ENCODE assay signal across 9 mouse cellular contexts in the genomic region with DNA sequence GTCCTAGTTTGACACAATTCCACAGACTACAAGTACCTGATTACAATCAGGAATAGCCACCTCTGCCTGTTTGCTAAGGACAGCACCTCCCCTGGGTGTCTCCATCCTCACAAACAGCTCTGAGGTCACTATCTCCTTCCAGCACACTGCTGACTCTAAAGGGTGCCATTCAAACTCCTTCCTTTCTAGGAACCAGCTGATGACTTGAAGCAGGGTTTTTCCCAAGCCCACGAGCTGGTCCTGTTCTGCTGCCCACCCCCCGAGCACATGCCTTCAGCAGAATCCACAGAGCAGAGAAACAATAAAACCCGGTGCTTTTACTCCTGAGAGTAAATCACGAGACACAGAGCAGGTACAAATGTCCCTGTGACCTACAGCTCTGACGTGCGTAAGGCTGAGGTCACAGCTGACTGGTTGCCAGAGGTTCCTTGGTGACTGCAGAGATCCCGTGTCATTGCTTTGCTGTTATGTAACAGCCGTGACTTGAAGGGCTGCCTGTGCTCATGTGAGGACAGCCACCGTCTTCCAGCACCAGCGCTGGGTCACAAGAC.
DNase-seq lines count a peak whose midpoint lies in the region; ATAC-seq and TF ChIP-seq lines count a peak whose summit lies in the region.
"Had no signal": no experiment of that assay in that cellular context is flagged by ENCODE, and none has a peak within 500 bp of the region (broad histone marks: within the 10 kb centered on the region; RNA-seq: fewer than 3 reads in every experiment).

No protein-coding gene starts in this region.

- H3K27me3 ChIP-seq in midbrain, postnatal 0 days (ENCODE audit: insufficient read depth, low read length): no peaks in the 10 kb centered on the region
- H3K27me3 ChIP-seq in midbrain, embryonic 10.5 days (ENCODE audit: low read depth, poor library complexity, severe bottlenecking): no peaks in the 10 kb centered on the region
- 0 out of 2 replicates have a peak, but pooled peaks cover 3% of the 10 kb centered on the region for H3K27me3 ChIP-seq in heart, embryonic 13.5 days (replicated peaks)
- H3K27me3 ChIP-seq: lung, embryonic 15.5 days had no signal

- no peak overlapping the region for H3K9ac ChIP-seq in midbrain, postnatal 0 days (replicated peaks; ENCODE audit: low read length, poor library complexity, severe bottlenecking)
- no peak overlapping the region for H3K9ac ChIP-seq in heart, embryonic 13.5 days
- H3K9ac ChIP-seq: lung, embryonic 15.5 days had no signal

- H3K9me3 ChIP-seq in midbrain, postnatal 0 days (ENCODE audit: low read length): no peaks in the 10 kb centered on the region
- no peaks in the 10 kb centered on the region for H3K9me3 ChIP-seq in midbrain, embryonic 10.5 days (replicated peaks)
- no peaks in the 10 kb centered on the region for H3K9me3 ChIP-seq in heart, embryonic 13.5 days
- H3K9me3 ChIP-seq: lung, embryonic 15.5 days had no signal

- WGBS in midbrain, postnatal 0 days: 61% methylated on average over 10 of the region's 10 CpGs
- WGBS in midbrain, embryonic 10.5 days: 76% methylated on average over 10 of the region's 10 CpGs
- 37% methylated on average over 10 of the region's 10 CpGs for WGBS in heart, embryonic 13.5 days

- intact Hi-C loops in left cerebral cortex, postnatal 4 days (cut with DNase I): no loop called here
- intact Hi-C loops in left cerebral cortex, postnatal 14 days (cut with DNase I): no loop called here

- no peak for ATAC-seq in midbrain, postnatal 0 days (ENCODE audit: low FRiP score)
- ATAC-seq in heart, embryonic 13.5 days (ENCODE audit: extremely low read depth, insufficient number of reproducible peaks, low FRiP score, low TSS enrichment): no peak

- no peak for TF ChIP-seq CTCF in midbrain, postnatal 0 days (IDR thresholded peaks at IDR 0.05)

- H3K36me3 ChIP-seq in midbrain, postnatal 0 days (ENCODE audit: insufficient read depth, low read length): no peaks in the 10 kb centered on the region
- H3K36me3 ChIP-seq in midbrain, embryonic 10.5 days: no peaks in the 10 kb centered on the region
- no peaks in the 10 kb centered on the region for H3K36me3 ChIP-seq in heart, embryonic 13.5 days
- H3K36me3 ChIP-seq: lung, embryonic 15.5 days had no signal

- no peaks in the 10 kb centered on the region for H3K4me1 ChIP-seq in midbrain, postnatal 0 days (ENCODE audit: insufficient read depth, low read length)
- H3K4me1 ChIP-seq in midbrain, embryonic 10.5 days: 0 out of 2 replicates have a peak, but pooled peaks cover 5% of the 10 kb centered on the region
- peaks cover 18% of the 10 kb centered on the region for H3K4me1 ChIP-seq in heart, embryonic 13.5 days
- H3K4me1 ChIP-seq: lung, embryonic 15.5 days had no signal

- H3K27ac ChIP-seq in midbrain, postnatal 0 days (ENCODE audit: low read depth, low read length): no peak overlapping the region
- H3K27ac ChIP-seq in midbrain, embryonic 10.5 days (replicated peaks): no peak overlapping the region
- H3K27ac ChIP-seq in heart, embryonic 13.5 days (replicated peaks): peak overlapping the region; percentile 25; the same call in 1 of the 2 replicates
- H3K27ac ChIP-seq: lung, embryonic 15.5 days had no signal

- H3K4me2 ChIP-seq in midbrain, postnatal 0 days (ENCODE audit: low read depth, low read length, poor library complexity, severe bottlenecking): no peak overlapping the region
- H3K4me2 ChIP-seq in heart, embryonic 13.5 days: peak overlapping the region; percentile 20; the same call in 1 of the 2 replicates
- H3K4me2 ChIP-seq: lung, embryonic 15.5 days had no signal

- no peak overlapping the region for H3K4me3 ChIP-seq in midbrain, postnatal 0 days (ENCODE audit: low read depth, low read length)
- no peak overlapping the region for H3K4me3 ChIP-seq in midbrain, embryonic 10.5 days
- H3K4me3 ChIP-seq in heart, embryonic 13.5 days: no peak overlapping the region
- H3K4me3 ChIP-seq: lung, embryonic 15.5 days had no signal

- peak; percentile 28 for DNase-seq in midbrain, postnatal 0 days (ENCODE audit: low spot score)
- no peak for DNase-seq in midbrain, embryonic 10.5 days (ENCODE audit: low spot score)
- peak; percentile 54 to 64 for DNase-seq in cerebellum, postnatal 25 days
- peak; percentile 82 to 84 for DNase-seq in kidney, postnatal 36 days
- peak; percentile 97 for DNase-seq in skeletal muscle tissue, adult 2 months (ENCODE audit: low read depth, low spot score)
- no peak for DNase-seq in left cerebral cortex, postnatal 4 days
- no peak for DNase-seq in left cerebral cortex, postnatal 14 days (ENCODE audit: low spot score in 2 of 2)

Comparison
In these comparisons a context has a peak if more than half of its experiments do, and no peak if none do; other contexts are left out.
1. DNase-seq: peak in midbrain, postnatal 0 days (single experiment), cerebellum, postnatal 25 days (2 of 2), kidney, postnatal 36 days (2 of 2) and skeletal muscle tissue, adult 2 months (single experiment); none in midbrain, embryonic 10.5 days (single experiment), left cerebral cortex, postnatal 4 days (single experiment) and left cerebral cortex, postnatal 14 days (0 of 2).